Mouse (Mus musculus): ENCODE results near the gene Rasa2. TPM values are rescaled to one million over a fixed set of nuclear protein-coding genes. Genes with fewer than 3 reads are reported as not detected.

Rasa2 gene
- polyA plus RNA-seq (2017; shearing (Covaris generic)), result 56.4 TPM

GRCm38 (mm10) chr9:96631389-96632072, at the start of gene Rasa2:
TSS of gene Rasa2 (minus strand) at chr9:96631617.

GRCm38 (mm10) chr9:96524972-96525506, 106.4 kb downstream of the Rasa2 start, which contains the start of gene Gm28729:
TSS of gene Gm28729 (minus strand) at chr9:96525264.

Other genes starting within 250 kb of the Rasa2 start
- gene Rnf7, start 152.9 kb downstream of the Rasa2 start, polyA plus RNA-seq (2017; shearing (Covaris generic)), result 67.8 TPM
- gene Gm28729, start 106.4 kb downstream of the Rasa2 start, polyA plus RNA-seq (2017; shearing (Covaris generic)), result not detected
- 36.5 TPM for gene Zbtb38, start 121.2 kb upstream of the Rasa2 start, polyA plus RNA-seq (2017; shearing (Covaris generic))

All from effector memory CD4-positive, alpha-beta T cell, adult 5 months (primary cell).